Mouse (Mus musculus) hindbrain, postnatal 0 days (tissue): ENCODE measurements around the gene Isca2. TPM values are rescaled to one million over a fixed set of nuclear protein-coding genes. Genes with fewer than 3 reads are reported as not detected.

Experiments used
- ATAC-seq: fragments of 200-750 bp; cut with Nextera tagmentation; 2 replicates; pipeline ENCODE4 v1.8.0; 2017; ENCODE audit warnings: mild to moderate bottlenecking, moderate TSS enrichment, moderate library complexity
- DNase-seq: peaks from one replicate; pipeline ENCODE4 v3.0.0-alpha.2; 2015; ENCODE audit warnings: low spot score
- H3K27ac ChIP-seq: fragments of 300-500 bp; sonication (generic); 2 replicates; pipeline ENCODE4 v1.5.1; 2014; ENCODE audit warnings: mild to moderate bottlenecking
- H3K27me3 ChIP-seq: fragments of 300-500 bp; sonication (generic); 2 replicates; pipeline ENCODE4 v1.6.1; 2014; ENCODE audit warnings: low read length, mixed read lengths; ENCODE audit not compliant: insufficient read depth
- H3K36me3 ChIP-seq: fragments of 300-500 bp; sonication (generic); 2 replicates; pipeline ENCODE4 v1.6.1; 2014; ENCODE audit warnings: low read length, mixed read lengths; ENCODE audit not compliant: insufficient read depth
- H3K4me1 ChIP-seq: fragments of 300-500 bp; sonication (generic); 2 replicates; pipeline ENCODE4 v1.6.1; 2014; ENCODE audit warnings: antibody characterized with exemption, low read length, mixed read lengths; ENCODE audit not compliant: insufficient read depth
- H3K4me2 ChIP-seq: fragments of 300-500 bp; sonication (generic); 2 replicates; pipeline ENCODE4 v1.6.1; 2014; ENCODE audit warnings: low read depth, mild to moderate bottlenecking, low read length, moderate library complexity, mixed read lengths
- H3K4me3 ChIP-seq: fragments of 300-500 bp; sonication (generic); 2 replicates; pipeline ENCODE4 v1.5.1; 2014; ENCODE audit warnings: low read length
- H3K9ac ChIP-seq: fragments of 300-500 bp; sonication (generic); replicated peaks from 2 replicates; pipeline ENCODE4 v1.6.1; 2014; ENCODE audit warnings: mild to moderate bottlenecking, low read length, moderate library complexity, mixed read lengths
- H3K9me3 ChIP-seq: fragments of 300-500 bp; sonication (generic); 2 replicates; pipeline ENCODE4 v1.6.1; 2016; ENCODE audit warnings: low read length, mixed read lengths
- CTCF ChIP-seq: IDR thresholded peaks from 2 replicates; pipeline ENCODE4 v1.5.1; 2016; ENCODE audit warnings: antibody characterized with exemption, control low read depth, low read depth
- WGBS: fragments of 180-500 bp; shearing (Covaris S2); extraction: QIAGEN DNeasy Blood & Tissue Kit; methylation state at CpG from one replicate; pipeline ENCODE4 v1.1.7; 2014; 5-methylcytosine and 5-hydroxymethylcytosine counted together
- polyA plus RNA-seq: library from polyadenylated mRNA; unstranded; fragments of >200 nt; fragmentation: Nextera tagmentation; extraction: Ambion mirVana; gene quantifications from 2 replicates; pipeline ENCODE4 v1.2.1, GENCODE M21; 2015
- total RNA-seq: library from RNA; depleted of rRNA; stranded (reverse); fragments of >200 nt; gene quantifications from 2 replicates; pipeline ENCODE4 v1.2.3, GENCODE M21; 2014

Isca2 gene
- total and polyA plus RNA-seq, 2 experiments from 2014 or later, result 102 to 133 TPM

- no peak overlapping the region for H3K9ac ChIP-seq
- ATAC-seq (no peak; the same call in 1 of the 2 replicates), DNase-seq (no peak)
- H3K4me3 ChIP-seq, result no peak overlapping the region
- H3K4me1 ChIP-seq, result no peaks in the 10 kb centered on the region
- H3K9me3 ChIP-seq, result no peaks in the 10 kb centered on the region
- WGBS, result 61% methylated on average over 5 of the region's 5 CpGs
- no peak overlapping the region for H3K27ac ChIP-seq
- TF ChIP-seq CTCF, result no peak
- H3K4me2 ChIP-seq, result no peak overlapping the region
- H3K36me3 ChIP-seq, result no peaks in the 10 kb centered on the region
- no peaks in the 10 kb centered on the region for H3K27me3 ChIP-seq
Measured at GRCm38 (mm10) chr12:84786091-84786490, 13.0 kb downstream of the Isca2 start.

GRCm38 (mm10) chr12:84790853-84791252 lies 17.8 kb downstream of the Isca2 start:
- no peak overlapping the region for H3K4me3 ChIP-seq
- H3K4me2 ChIP-seq, result no peak overlapping the region
- H3K27ac ChIP-seq, result no peak overlapping the region
- H3K9ac ChIP-seq, result no peak overlapping the region
- TF ChIP-seq CTCF, result no peak
- no peaks in the 10 kb centered on the region for H3K9me3 ChIP-seq
- H3K36me3 ChIP-seq, result no peaks in the 10 kb centered on the region
- H3K4me1 ChIP-seq, result no peaks in the 10 kb centered on the region
- WGBS, result 67% methylated on average over 10 of the region's 10 CpGs
- ATAC-seq (no peak), DNase-seq (no peak)
- H3K27me3 ChIP-seq, result no peaks in the 10 kb centered on the region

GRCm38 (mm10) chr12:84792629-84793028 lies 19.6 kb downstream of the Isca2 start:
- no peak for DNase-seq
- Histone ChIP-seq H3K4me3 (no peak overlapping the region), H3K9me3 (no peaks in the 10 kb centered on the region), H3K4me1 (no peaks in the 10 kb centered on the region), H3K27me3 (no peaks in the 10 kb centered on the region), H3K27ac (no peak overlapping the region), H3K36me3 (no peaks in the 10 kb centered on the region), H3K9ac (no peak overlapping the region), H3K4me2 (no peak overlapping the region)
- no peak for TF ChIP-seq CTCF
- 81% methylated on average over 4 of the region's 4 CpGs for WGBS
- ATAC-seq, result no peak

GRCm38 (mm10) chr12:84794647-84795046 lies 21.6 kb downstream of the Isca2 start:
- Histone ChIP-seq H3K36me3 (no peaks in the 10 kb centered on the region), H3K9me3 (no peaks in the 10 kb centered on the region), H3K4me3 (no peak overlapping the region), H3K9ac (no peak overlapping the region), H3K27me3 (no peaks in the 10 kb centered on the region), H3K4me1 (no peaks in the 10 kb centered on the region), H3K4me2 (no peak overlapping the region), H3K27ac (no peak overlapping the region)
- TF ChIP-seq CTCF, result no peak
- DNase-seq, result no peak
- ATAC-seq, result no peak
- WGBS, result 88% methylated on average over 8 of the region's 8 CpGs

- WGBS, result 93% methylated on average over 13 of the region's 13 CpGs
- no peaks in the 10 kb centered on the region for H3K9me3 ChIP-seq
Measured at GRCm38 (mm10) chr12:84799086-84799485, 26.0 kb downstream of the Isca2 start.

GRCm38 (mm10) chr12:84800419-84800818 lies 27.4 kb downstream of the Isca2 start:
- Histone ChIP-seq H3K4me3 (no peak overlapping the region), H3K9ac (no peak overlapping the region), H3K36me3 (no peaks in the 10 kb centered on the region), H3K27ac (no peak overlapping the region), H3K4me1 (no peaks in the 10 kb centered on the region), H3K9me3 (no peaks in the 10 kb centered on the region), H3K27me3 (no peaks in the 10 kb centered on the region), H3K4me2 (no peak overlapping the region)
- 53% methylated on average over 4 of the region's 4 CpGs for WGBS
- DNase-seq (no peak), ATAC-seq (no peak)
- no peak for TF ChIP-seq CTCF

More at GRCm38 (mm10) chr12:84799086-84799485, 26.0 kb downstream of the Isca2 start:
- H3K4me3 ChIP-seq, result no peak overlapping the region
- H3K4me2 ChIP-seq, result no peak overlapping the region
- no peaks in the 10 kb centered on the region for H3K36me3 ChIP-seq
- no peak for TF ChIP-seq CTCF
- no peaks in the 10 kb centered on the region for H3K4me1 ChIP-seq
- no peak overlapping the region for H3K27ac ChIP-seq
- DNase-seq (no peak), ATAC-seq (no peak)
- no peak overlapping the region for H3K9ac ChIP-seq
- H3K27me3 ChIP-seq, result no peaks in the 10 kb centered on the region

- Histone ChIP-seq H3K9ac (no peak overlapping the region), H3K4me2 (no peak overlapping the region), H3K27me3 (no peaks in the 10 kb centered on the region), H3K4me1 (no peaks in the 10 kb centered on the region), H3K4me3 (no peak overlapping the region), H3K27ac (no peak overlapping the region), H3K36me3 (no peaks in the 10 kb centered on the region), H3K9me3 (no peaks in the 10 kb centered on the region)
- WGBS, result 77% methylated on average over 13 of the region's 13 CpGs
- no peak for DNase-seq
- no peak for TF ChIP-seq CTCF
- ATAC-seq, result no peak
Measured at GRCm38 (mm10) chr12:84801532-84802110, 28.6 kb downstream of the Isca2 start.
